Mouse (Mus musculus) megakaryocyte, embryonic 14.5 days (primary cell): ENCODE data around the gene Sphk2.

ENCODE experiments used
- FLI1 ChIP-seq: IDR thresholded peaks from 2 replicates; pipeline ENCODE4 v1.6.1; 2012; ENCODE audit warnings: low read length, inconsistent platforms, mixed read lengths
- GATA1 ChIP-seq: IDR thresholded peaks from 3 replicates; pipeline ENCODE4 v1.6.1; 2012; ENCODE audit warnings: mixed read lengths, low read length, inconsistent platforms, borderline replicate concordance

- TF ChIP-seq GATA1, result no peak
- no peak for TF ChIP-seq FLI1
These were observed 17.3 kb downstream of the Sphk2 start for GRCm38 (mm10) chr7:45700301-45701015.
